Mouse (Mus musculus) heart, embryonic 13.5 days (tissue): ENCODE results near the gene Scd1. TPM values are rescaled to one million over a fixed set of nuclear protein-coding genes. Genes with fewer than 3 reads are reported as not detected.
"Not testable (repeated sequence)": the region's sequence is repeated elsewhere in the genome, so short reads cannot be mapped to it uniquely, and the experiment has no call there.

Experiments
- ATAC-seq: fragments of 200-750 bp; cut with Nextera tagmentation; 2 replicates; pipeline ENCODE4 v1.8.0; 2017; ENCODE audit warnings: moderate TSS enrichment; ENCODE audit not compliant: insufficient number of reproducible peaks, low FRiP score, low TSS enrichment; ENCODE audit errors: extremely low read depth
- H3K27ac ChIP-seq: fragments of 300-500 bp; sonication (generic); replicated peaks from 2 replicates; pipeline ENCODE4 v1.5.1; 2015; ENCODE audit warnings: moderate library complexity, mild to moderate bottlenecking, inconsistent platforms
- H3K27me3 ChIP-seq: fragments of 300-500 bp; sonication (generic); replicated peaks from 2 replicates; pipeline ENCODE4 v1.6.1; 2015; ENCODE audit warnings: mild to moderate bottlenecking, inconsistent platforms
- H3K36me3 ChIP-seq: fragments of 300-500 bp; sonication (generic); 2 replicates; pipeline ENCODE4 v1.6.1; 2015; ENCODE audit warnings: mild to moderate bottlenecking, inconsistent platforms
- H3K4me1 ChIP-seq: fragments of 300-500 bp; sonication (generic); 2 replicates; pipeline ENCODE4 v1.6.1; 2015; ENCODE audit warnings: inconsistent platforms
- H3K4me2 ChIP-seq: fragments of 300-500 bp; sonication (generic); 2 replicates; pipeline ENCODE4 v1.6.1; 2015; ENCODE audit warnings: inconsistent platforms, mild to moderate bottlenecking, moderate library complexity
- H3K4me3 ChIP-seq: fragments of 300-500 bp; sonication (generic); 2 replicates; pipeline ENCODE4 v1.5.1; 2015; ENCODE audit warnings: moderate library complexity, mild to moderate bottlenecking, inconsistent platforms
- H3K9ac ChIP-seq: fragments of 300-500 bp; sonication (generic); 2 replicates; pipeline ENCODE4 v1.6.1; 2015; ENCODE audit warnings: inconsistent platforms, mild to moderate bottlenecking, moderate library complexity
- H3K9me3 ChIP-seq: fragments of 300-500 bp; sonication (generic); 2 replicates; pipeline ENCODE4 v1.6.1; 2016; ENCODE audit warnings: inconsistent platforms
- WGBS: fragments of 180-500 bp; shearing (Covaris S2); methylation state at CpG from one replicate; pipeline ENCODE4 v1.1.7; 2015; ENCODE audit warnings: mixed read lengths; 5-methylcytosine and 5-hydroxymethylcytosine counted together
- polyA plus RNA-seq: library from polyadenylated mRNA; unstranded; fragments of >200 nt; fragmentation: Nextera tagmentation; extraction: Ambion mirVana; gene quantifications from 2 replicates; pipeline ENCODE4 v1.2.1, GENCODE M21; 2015

The Scd1 gene
- polyA plus RNA-seq, 1 experiment from 2014 or later: 1.1 TPM

DNA sequence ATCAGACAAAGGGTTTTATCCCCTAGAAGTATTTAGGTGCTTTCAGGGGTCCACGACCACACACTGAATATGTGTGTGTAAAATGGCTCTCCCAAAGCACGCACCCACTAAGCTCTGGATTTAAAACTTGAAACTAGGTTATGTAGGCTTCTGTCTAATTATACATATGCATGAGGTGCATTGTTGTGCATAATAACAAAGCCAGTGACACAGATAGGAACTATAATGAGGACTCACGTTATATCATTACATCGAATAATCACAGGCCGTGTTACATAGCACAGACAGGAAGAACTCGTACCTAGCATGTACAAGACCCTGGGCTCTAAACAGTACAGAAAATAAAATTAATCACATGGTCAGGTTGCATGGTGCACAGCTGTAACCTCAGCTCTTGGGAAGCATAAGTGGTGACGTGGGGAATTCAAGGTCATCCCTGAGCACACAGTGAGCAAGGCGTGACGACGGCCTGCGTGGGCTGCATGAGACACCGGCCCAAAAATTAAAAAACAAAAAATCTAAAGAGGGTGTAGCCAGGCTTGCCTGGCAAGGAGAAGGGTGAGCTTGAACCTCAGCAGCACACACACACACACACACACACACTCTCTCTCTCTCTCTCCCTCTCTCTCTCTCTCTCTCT is 24.9 kb downstream of the Scd1 start:
- Histone ChIP-seq H3K9me3 (no peaks in the 10 kb centered on the region), H3K4me2 (no peak overlapping the region), H3K27ac (no peak overlapping the region), H3K4me3 (no peak overlapping the region), H3K4me1 (peaks cover 10% of the 10 kb centered on the region), H3K27me3 (no peaks in the 10 kb centered on the region), H3K9ac (no peak overlapping the region), H3K36me3 (no peaks in the 10 kb centered on the region)
- 83% methylated on average over 12 of the region's 12 CpGs for WGBS
- ATAC-seq: no peak

DNA sequence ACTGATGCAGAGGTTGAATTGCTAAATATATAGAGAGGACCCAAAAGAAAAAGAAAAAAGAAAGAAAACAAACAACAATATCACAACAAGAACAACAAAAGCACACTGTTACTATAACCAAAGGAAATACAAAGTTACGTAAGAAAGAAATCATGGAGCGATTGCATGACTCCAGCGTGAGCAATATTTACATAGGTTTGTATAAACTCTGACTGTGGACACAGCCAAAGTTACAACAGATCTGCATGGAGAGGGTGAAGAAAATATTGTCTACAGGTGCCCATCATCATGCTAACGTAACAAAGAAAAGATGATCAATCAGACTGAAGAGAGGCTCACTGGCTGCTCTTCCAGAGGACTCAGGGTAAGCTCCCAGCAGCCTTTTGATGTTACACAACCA is 27.6 kb downstream of the Scd1 start:
- no peak overlapping the region for H3K4me2 ChIP-seq
- 0 out of 2 replicates have a peak, but pooled peaks cover 3% of the 10 kb centered on the region for H3K4me1 ChIP-seq
- H3K4me3 ChIP-seq: no peak overlapping the region
- ATAC-seq: no peak
- H3K27ac ChIP-seq: no peak overlapping the region
- H3K36me3 ChIP-seq: no peaks in the 10 kb centered on the region
- no peaks in the 10 kb centered on the region for H3K27me3 ChIP-seq
- H3K9me3 ChIP-seq: no peaks in the 10 kb centered on the region
- H3K9ac ChIP-seq: no peak overlapping the region
- 86% methylated on average over 4 of the region's 4 CpGs for WGBS

DNA sequence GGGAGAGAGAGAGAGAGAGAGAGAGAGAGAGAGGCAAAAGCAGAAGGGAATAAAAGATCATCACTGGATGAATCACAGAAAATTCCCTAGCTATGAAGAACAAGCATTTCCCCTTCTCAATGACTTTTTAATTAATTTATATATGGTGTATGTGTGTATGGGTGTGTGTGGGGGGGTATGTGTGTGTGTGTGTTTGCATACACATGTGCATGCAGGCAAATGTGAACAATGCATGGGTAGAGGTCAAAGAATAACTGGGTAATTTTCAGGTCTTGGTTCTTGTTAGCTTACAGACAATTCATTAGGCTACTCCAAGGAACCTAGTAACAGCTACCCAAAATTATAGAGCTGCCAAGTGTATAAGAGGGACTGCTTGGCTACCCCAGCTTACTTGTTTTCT is 28.6 kb downstream of the Scd1 start:
- Histone ChIP-seq H3K27me3 (no peaks in the 10 kb centered on the region), H3K4me2 (no peak overlapping the region), H3K27ac (no peak overlapping the region), H3K4me3 (no peak overlapping the region), H3K9me3 (no peaks in the 10 kb centered on the region), H3K9ac (no peak overlapping the region), H3K4me1 (0 out of 2 replicates have a peak, but pooled peaks cover 3% of the 10 kb centered on the region), H3K36me3 (no peaks in the 10 kb centered on the region)
- no peak for ATAC-seq

DNA sequence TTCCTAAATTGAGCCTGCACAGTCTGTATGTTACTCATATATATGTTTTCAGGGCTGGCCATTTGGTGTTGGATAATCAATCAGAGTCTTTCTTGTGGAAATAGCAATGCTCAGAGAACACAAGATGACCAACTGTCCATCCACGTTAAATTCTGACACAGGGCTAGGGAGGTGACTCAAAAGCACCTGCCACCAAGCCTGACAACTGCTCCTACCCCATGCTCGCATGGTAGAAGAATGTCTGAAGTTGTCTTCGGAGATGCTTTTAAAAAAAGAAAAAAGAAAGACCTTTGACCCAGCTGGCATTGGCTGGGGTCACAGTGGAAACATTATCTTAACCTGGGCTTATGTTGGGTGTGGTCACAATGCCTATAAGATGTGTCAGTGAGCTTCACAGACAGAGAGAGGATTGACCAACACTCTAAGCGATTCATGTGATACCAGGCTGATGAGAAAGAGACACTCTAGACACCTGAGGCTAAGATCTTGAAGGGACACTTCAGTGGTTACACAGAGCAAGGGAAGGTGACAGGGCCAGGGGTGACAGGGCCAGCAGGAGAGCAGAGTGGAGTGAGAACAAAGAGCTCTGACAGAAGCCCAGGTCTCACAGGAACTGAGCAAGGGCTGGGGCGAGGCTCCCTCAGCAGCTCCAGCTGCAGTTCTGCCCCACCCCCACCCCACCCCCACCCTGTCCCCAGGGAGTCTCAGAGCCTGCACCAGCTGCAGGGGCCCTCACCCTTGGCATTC is 29.9 kb downstream of the Scd1 start:
- Histone ChIP-seq H3K4me2 (no peak overlapping the region), H3K27me3 (no peaks in the 10 kb centered on the region), H3K36me3 (no peaks in the 10 kb centered on the region), H3K4me1 (0 out of 2 replicates have a peak, but pooled peaks cover 3% of the 10 kb centered on the region), H3K4me3 (no peak overlapping the region), H3K9ac (no peak overlapping the region), H3K9me3 (no peaks in the 10 kb centered on the region), H3K27ac (no peak overlapping the region)
- 38% methylated on average over 5 of the region's 5 CpGs for WGBS
- no peak; the same call in 1 of the 2 replicates for ATAC-seq

DNA sequence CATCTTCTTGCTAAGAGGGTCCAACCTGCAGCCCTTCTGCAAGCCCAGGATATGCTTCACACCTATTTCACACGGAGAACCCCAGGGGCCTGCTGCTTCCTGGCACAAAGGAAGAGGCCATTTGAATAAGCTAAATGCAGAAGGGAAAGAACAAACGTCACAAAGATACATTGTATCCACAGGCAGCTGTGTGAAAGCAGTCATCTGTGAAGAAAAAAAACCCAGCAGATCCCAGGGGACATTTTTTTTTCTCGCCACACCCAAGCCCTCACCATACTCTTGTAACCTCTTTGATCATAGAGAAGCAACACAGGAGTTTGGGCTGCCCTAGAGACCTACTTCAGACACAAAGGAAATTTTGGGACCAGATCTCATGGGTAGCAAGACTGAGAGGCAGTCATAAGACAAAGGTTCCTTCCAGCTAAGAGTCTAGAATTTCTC is 31.1 kb downstream of the Scd1 start:
- H3K9me3 ChIP-seq: no peaks in the 10 kb centered on the region
- 0 out of 2 replicates have a peak, but pooled peaks cover 3% of the 10 kb centered on the region for H3K4me1 ChIP-seq
- H3K9ac ChIP-seq: no peak overlapping the region
- no peaks in the 10 kb centered on the region for H3K36me3 ChIP-seq
- no peak overlapping the region for H3K27ac ChIP-seq
- no peak for ATAC-seq
- whole genome bisulfite sequencing: 48% methylated on average over 3 of the region's 3 CpGs
- H3K4me2 ChIP-seq: no peak overlapping the region
- H3K27me3 ChIP-seq: peaks cover 8% of the 10 kb centered on the region; the same call in 1 of the 2 replicates
- no peak overlapping the region for H3K4me3 ChIP-seq

DNA sequence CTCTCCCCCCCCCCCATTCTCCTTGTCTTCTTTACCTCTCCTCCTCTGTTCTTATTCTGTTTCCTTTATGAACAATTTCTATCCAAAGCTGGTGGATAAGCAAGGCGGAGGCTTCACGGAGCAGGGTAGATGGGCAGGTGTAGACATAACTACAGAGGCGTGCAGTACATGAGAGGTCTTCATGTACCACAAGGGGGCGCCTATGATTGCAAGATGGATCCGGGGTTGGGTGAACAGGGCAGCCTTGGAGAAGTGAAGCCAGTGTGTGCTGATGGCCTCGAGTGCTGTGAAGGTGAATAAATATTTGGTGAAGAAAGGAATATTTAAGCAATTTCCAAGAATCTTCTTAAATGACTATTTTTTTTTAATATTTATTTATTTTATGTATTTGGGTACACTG is 34.7 kb downstream of the Scd1 start:
- Histone ChIP-seq H3K4me1 (0 out of 2 replicates have a peak, but pooled peaks cover 2% of the 10 kb centered on the region), H3K9me3 (no peaks in the 10 kb centered on the region), H3K4me3 (no peak overlapping the region), H3K4me2 (no peak overlapping the region), H3K27me3 (peaks cover 11% of the 10 kb centered on the region), H3K9ac (no peak overlapping the region), H3K36me3 (no peaks in the 10 kb centered on the region), H3K27ac (no peak overlapping the region)
- WGBS: 16% methylated on average over 6 of the region's 6 CpGs
- ATAC-seq: no peak

DNA sequence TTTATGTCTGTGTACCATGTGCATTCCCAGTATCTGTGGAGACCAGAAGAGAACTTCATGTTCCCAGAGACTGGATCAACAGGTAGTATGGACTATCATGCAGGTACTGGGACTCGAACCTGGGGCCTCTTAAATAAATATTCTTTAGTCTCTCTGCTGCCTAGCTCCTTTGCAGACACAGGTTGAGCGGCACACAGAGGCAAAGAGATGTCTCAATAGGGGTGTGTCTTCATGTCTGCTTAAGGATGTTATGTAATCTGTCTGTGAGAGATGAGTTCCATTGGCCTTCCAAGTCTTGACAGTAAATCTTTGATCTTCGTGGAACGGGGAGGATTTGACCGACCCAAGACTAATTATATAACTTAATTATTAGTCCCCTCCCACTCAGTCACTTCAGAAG is 37.4 kb downstream of the Scd1 start:
- H3K9ac ChIP-seq: no peak overlapping the region
- H3K4me3 ChIP-seq: no peak overlapping the region
- no peak overlapping the region for H3K27ac ChIP-seq
- no peaks in the 10 kb centered on the region for H3K9me3 ChIP-seq
- H3K4me1 ChIP-seq: no peaks in the 10 kb centered on the region
- ATAC-seq: no peak
- H3K36me3 ChIP-seq: no peaks in the 10 kb centered on the region
- 63% methylated on average over 5 of the region's 5 CpGs for WGBS
- peaks cover 11% of the 10 kb centered on the region for H3K27me3 ChIP-seq
- no peak overlapping the region for H3K4me2 ChIP-seq

DNA sequence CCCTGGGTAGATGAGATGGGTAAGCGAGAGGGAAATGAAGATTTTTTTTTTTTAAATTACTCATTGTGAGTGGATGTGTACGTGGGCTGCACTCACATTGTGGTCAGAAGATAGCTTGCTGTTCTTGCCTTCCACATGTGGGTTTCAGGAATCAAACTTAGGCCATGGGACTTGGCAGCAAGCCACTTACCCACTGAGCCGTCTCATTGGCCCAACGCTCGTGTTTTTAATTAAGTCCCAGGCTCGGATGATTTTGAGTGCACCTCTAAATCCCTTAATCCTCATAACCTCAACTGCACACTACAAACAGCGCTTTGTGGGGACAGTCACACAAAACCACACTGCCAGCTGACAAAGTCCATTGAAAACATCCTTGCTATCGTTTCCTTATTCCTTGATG is 38.3 kb downstream of the Scd1 start:
- no peaks in the 10 kb centered on the region for H3K36me3 ChIP-seq
- no peak overlapping the region for H3K9ac ChIP-seq
- H3K4me2 ChIP-seq: no peak overlapping the region
- H3K4me1 ChIP-seq: no peaks in the 10 kb centered on the region
- H3K4me3 ChIP-seq: no peak overlapping the region
- 72% methylated on average over 8 of the region's 8 CpGs for WGBS
- no peak overlapping the region for H3K27ac ChIP-seq
- peaks cover 11% of the 10 kb centered on the region for H3K27me3 ChIP-seq
- no peak for ATAC-seq
- H3K9me3 ChIP-seq: no peaks in the 10 kb centered on the region

DNA sequence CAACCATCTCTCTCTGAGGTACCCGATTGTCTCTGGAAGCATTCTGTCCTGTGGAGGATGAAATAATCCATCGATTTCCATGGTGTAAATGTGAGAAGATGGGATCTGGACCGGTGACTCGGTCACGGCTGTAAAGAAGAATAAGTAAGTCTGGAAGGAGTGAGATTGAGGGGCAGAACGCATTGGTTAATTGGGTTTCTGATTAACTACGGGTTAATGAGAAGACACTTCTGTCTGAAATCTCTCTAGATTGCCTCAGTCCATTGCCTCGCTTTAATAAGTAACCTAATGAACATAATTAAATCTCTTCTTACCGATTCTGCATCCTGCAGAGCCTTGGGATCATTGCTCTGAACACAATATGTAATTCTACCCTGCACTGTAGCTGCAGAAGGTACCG is 40.6 kb downstream of the Scd1 start:
- not testable (repeated sequence) for H3K27me3 ChIP-seq, H3K4me3 ChIP-seq, H3K4me2 ChIP-seq, H3K27ac ChIP-seq, H3K9me3 ChIP-seq, H3K4me1 ChIP-seq, H3K36me3 ChIP-seq, H3K9ac ChIP-seq, ATAC-seq
- 79% methylated on average over 10 of the region's 10 CpGs for WGBS

DNA sequence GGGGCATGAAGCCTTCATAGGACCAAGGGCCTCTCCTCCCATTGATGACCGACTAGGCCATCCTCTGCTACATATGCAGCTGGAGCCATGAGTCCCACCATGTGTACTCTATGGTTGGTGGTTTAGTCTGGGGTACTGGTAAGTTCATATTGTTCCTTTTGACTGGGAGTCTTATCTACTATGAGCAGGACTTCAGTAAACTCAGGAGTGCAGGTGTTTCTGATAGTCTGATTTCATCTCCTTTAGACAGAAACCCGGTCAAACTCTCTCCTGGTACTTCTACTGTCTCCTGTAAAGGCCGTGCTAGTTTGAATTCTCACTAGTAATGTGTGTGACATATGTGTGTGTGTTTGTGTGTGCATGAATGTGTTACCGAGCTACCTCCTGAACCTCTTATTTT is 41.9 kb downstream of the Scd1 start:
- Histone ChIP-seq H3K4me3 (no peak overlapping the region), H3K9ac (no peak overlapping the region), H3K27me3 (peaks cover 3% of the 10 kb centered on the region), H3K4me2 (no peak overlapping the region), H3K27ac (no peak overlapping the region), H3K36me3 (no peaks in the 10 kb centered on the region), H3K4me1 (no peaks in the 10 kb centered on the region), H3K9me3 (no peaks in the 10 kb centered on the region)
- 68% methylated on average over 4 of the region's 4 CpGs for WGBS
- no peak for ATAC-seq

DNA sequence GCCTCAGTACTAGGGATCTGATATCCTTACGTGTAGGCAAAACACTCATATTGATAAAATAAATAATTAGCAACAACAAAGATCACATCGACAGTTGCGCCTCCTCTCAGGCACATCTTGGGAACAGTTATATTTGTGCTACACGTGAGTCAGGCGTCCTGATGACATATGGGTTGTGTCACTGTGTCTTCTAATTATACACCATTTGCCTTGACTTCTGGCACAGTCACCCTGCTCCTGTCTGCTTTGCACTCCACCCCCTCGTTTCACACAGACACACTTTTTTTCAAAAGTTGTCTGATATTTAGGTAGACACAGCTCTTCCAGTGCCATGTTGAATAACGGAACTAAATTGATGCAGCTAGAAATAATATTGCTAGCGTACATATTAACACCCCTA is 43.6 kb downstream of the Scd1 start:
- no peaks in the 10 kb centered on the region for H3K36me3 ChIP-seq
- no peaks in the 10 kb centered on the region for H3K4me1 ChIP-seq
- no peak overlapping the region for H3K4me3 ChIP-seq
- 63% methylated on average over 8 of the region's 8 CpGs for WGBS
- ATAC-seq: no peak
- H3K9ac ChIP-seq: no peak overlapping the region
- H3K27me3 ChIP-seq: no peaks in the 10 kb centered on the region
- H3K27ac ChIP-seq: no peak overlapping the region
- no peak overlapping the region for H3K4me2 ChIP-seq
- no peaks in the 10 kb centered on the region for H3K9me3 ChIP-seq

DNA sequence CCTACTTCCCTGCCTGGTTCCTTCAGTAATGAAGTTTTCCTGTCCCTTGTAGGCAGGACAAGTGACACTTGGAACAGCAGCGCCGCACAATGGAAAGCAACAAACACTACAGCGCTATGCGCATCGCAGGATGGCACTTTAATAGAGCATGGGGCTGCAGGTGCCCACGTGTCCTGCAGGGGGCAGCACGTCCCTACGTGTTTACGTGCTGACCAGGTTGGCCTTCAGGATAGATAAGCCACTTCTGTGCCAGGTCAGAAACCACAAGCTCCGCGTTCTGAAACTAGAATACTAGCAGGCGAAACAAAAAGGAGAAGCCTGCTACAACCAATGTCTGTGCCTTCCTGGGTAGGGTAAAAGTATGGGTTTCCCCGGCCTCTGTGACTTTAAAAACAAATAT is 44.1 kb downstream of the Scd1 start:
- H3K36me3 ChIP-seq: no peaks in the 10 kb centered on the region
- H3K4me1 ChIP-seq: no peaks in the 10 kb centered on the region
- WGBS: 21% methylated on average over 13 of the region's 13 CpGs
- H3K27ac ChIP-seq: no peak overlapping the region
- no peaks in the 10 kb centered on the region for H3K27me3 ChIP-seq
- H3K4me2 ChIP-seq: peak overlapping the region; percentile 18; the same call in 1 of the 2 replicates
- ATAC-seq: no peak
- no peaks in the 10 kb centered on the region for H3K9me3 ChIP-seq
- no peak overlapping the region for H3K9ac ChIP-seq
- H3K4me3 ChIP-seq: no peak overlapping the region
